Mouse (Mus musculus) mature B cell (primary cell): ENCODE results near the gene Ccdc70.
"Not testable (repeated sequence)": the region's sequence is repeated elsewhere in the genome, so short reads cannot be mapped to it uniquely, and the experiment has no call there.

ENCODE experiments used
- in situ Hi-C: fragments of 300-500 bp; cut with MboI; formaldehyde crosslinking; loops from 2 replicates; pipeline ENCODE4 v1.14.3; 2019

Ccdc70 gene

DNA sequence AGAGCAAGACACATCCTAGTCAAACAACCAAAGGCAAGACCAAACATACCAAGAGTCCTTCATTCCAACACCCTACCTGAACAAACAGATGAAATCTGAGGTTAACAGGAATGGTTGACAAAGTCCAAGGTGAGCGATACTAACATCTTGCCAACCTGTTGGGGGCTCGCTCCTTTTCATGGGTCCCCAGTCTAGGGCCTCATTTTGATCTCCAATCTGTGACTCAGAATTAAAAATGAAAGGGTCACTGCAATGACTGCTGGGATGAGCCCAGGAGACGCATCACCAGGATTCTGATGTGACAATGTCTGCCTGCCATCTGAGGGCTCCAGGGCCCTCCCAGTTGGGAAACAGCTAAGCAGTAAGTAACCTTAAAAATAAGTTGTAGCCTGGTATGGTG lies at the start of gene Ccdc70:
TSS of gene Ccdc70 (plus strand) at position 301 of the 400 bp plus-strand sequence.
- in situ Hi-C loops, result no loop called here

DNA sequence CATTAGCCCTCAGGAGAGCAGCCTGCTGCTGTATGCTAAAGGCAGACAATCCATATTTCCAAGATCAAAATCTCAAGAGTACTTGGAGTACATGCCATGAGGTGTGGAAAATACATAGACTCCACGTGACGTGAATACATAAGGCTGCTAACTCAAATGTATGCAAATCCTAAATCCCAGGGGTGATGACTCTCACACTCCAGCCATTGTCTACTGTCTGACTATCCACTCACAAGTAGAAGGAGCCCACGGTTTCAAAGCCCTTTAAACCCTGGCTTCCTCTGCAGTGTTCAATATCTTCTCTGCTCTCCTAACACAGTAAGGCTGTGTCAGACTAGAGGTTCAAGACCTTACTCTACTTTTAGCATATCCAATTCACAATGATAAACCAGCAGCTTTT lies 38.8 kb upstream of the Ccdc70 start:
- in situ Hi-C loops, result not testable (repeated sequence)

DNA sequence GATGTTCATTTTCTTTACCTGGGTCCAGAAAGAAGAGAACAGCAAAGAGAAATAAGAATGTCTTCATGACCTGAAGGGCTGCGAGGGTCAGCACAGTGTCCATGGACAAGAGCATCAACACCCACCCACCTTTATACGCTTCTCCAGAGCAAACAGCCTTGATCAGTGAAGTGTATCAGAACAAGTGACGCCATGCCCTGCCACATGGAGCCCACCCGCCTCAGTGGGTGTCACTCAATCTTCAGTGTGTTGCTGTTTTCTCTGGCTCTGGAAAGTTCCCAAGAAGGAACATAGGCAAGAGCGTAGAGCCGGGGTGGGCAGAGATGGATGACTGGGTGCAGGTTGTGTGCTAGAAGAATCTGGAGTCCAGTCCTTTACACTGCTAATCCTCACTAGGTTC lies 37.0 kb upstream of the Ccdc70 start, which contains the start of gene Defb15:
TSS of gene Defb15 (minus strand) at position 101 of the 400 bp plus-strand sequence.
- in situ Hi-C loops, result no loop called here

DNA sequence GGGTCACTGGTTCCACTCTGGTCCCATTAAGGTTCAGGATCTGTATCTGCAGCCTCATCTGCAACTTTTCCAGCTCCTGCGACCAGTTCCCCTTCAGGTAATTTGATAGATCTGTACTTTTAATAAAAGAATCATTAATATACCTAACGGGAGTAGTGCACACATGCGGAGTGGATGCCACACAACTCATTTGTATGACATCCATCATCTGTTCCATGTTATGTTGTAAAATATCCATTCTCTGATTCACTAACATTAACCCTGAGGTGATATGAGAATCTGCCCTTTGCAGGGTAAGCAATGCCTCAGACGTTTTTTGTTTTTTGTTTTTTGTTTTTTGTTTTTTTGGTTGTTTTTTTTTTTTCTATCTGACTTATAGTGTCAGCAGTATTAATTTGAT lies 31.5 kb upstream of the Ccdc70 start, which contains the start of gene Defb35:
TSS of gene Defb35 (plus strand) at position 301 of the 400 bp plus-strand sequence.
- in situ Hi-C loops, result not testable (repeated sequence)

DNA sequence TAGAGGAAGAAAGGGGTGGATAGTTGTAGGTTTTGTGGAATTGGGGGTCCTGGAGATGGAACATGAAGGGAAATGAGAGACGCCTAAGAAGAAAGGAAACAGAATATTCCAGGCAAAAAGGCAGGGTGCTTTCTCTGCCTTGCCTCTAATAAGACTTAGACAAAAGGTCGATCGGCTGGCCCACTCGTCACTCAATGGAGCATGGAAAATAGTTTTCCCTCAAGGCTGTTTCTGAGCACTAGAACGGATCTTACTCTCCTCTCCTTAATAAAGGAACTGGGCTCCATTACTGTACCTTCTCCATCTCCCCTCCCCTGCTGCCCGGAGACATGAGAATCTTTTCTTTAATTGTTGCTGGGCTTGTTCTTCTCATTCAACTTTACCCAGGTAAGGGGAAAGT lies 23.1 kb upstream of the Ccdc70 start, which contains the start of gene Defb13:
TSS of gene Defb13 (plus strand) at position 301 of the 400 bp plus-strand sequence.
- in situ Hi-C loops, result no loop called here

DNA sequence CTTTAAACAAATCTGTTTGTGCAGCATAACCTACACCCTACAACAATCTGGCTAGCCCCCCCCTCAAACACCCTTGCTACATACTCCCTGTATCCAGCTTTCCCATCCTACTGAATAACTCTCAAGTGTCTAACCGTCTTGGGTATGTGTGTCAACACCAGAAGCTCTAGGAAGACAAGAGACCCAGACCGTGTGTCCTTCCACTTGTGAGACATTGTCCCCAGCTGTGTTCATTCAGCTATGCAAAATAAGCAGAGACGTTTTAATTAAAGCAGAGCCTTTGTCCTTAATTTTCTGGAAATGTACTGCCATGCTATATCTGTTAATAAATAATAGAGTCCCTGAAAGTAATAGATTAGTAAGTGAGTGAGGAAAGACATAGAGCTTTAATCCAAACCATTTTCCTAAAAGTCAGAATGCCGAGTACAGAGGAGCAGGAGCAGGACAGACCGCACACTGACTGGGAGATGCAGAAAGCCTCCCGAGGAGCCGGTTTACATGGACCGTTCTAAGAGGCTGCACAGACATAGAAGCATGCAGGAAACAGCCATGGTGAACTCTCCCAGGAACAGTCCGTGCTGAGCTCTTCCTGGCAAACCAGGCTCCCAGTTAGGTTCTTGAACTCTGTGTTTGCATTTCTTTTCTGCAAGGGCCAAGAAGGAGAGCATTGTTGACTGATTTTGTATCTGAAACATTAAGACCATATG lies 22.1 kb upstream of the Ccdc70 start:
- in situ Hi-C loops, result no loop called here

DNA sequence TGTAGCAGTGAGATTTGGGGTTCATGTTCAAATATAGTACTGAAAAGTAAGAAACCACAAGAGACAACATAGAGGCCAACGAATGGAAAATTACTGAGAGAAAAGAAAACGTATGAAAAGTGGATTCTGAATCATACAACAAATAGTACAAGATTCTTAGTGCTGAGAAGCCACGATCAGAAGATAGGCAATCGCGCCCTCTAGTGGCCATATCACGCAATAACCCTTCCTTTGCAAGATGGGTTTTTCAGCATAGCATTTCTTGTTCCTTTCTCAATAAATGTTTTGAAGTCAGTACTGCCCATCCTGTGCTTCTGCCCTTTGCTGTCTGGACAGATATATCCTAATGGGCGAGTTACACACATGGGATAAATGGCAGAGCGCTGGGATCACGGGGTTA lies 14.3 kb upstream of the Ccdc70 start:
- in situ Hi-C loops, result no loop called here

DNA sequence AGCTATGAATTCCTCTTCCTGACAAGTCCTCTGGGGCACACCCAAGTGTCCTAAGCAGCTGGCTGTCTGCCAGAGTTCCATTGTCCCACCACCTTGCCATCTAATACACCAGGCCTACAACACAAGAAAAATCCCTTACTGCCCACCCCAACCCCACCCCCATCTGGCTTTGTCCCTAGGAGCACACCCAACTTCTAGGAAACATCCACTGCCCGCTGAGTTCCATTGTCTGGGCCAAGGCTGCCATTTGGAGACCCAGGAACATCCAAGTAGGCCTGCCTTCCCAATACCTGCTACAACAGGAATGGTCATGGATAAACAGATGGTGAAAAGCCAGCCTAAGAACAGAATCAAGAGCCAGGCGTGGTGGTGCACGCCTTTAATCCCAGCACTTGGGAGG lies 13.2 kb upstream of the Ccdc70 start:
- in situ Hi-C loops, result no loop called here

DNA sequence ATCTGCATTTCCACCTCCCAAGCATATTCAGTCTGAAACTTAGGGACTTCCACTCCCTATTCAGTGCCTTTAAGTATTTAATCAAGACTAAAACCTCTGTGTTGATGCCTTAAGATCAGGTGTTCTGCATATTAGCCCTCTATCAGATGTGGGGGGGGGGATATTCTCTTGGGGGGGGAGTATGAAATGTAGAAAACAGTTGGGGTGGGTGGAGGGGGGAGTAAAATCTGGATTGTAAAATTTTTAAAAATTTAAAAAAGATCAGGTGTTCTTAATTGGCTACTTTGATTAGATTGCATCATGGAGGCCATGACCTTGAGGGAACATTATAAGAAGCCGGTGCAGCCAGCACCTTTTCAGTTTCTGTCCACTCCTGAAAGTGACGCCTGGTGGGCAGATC lies 11.2 kb upstream of the Ccdc70 start, which contains the start of gene Fam90a1a:
TSS of gene Fam90a1a (plus strand) at position 301 of the 400 bp plus-strand sequence.
- in situ Hi-C loops, result no loop called here

DNA sequence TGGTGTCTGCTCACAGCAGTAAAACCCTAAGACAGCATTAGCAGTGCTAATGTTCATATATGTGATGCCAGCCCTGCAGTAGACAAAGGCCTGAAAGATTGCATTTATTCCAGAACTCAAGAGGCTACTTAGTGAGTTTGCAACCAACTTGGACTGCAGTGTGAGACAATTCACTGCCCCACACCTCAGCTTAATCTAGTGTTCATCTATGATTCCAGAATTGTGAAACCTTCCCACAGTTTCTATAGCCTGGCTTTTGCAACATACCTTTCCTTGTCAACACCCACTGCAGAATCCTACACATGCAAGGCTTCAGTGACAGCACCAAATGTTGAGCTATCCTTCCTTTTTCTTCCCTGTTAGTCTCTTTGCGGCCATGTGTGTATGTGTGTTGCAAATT lies 2.9 kb upstream of the Ccdc70 start:
- in situ Hi-C loops, result no loop called here

DNA sequence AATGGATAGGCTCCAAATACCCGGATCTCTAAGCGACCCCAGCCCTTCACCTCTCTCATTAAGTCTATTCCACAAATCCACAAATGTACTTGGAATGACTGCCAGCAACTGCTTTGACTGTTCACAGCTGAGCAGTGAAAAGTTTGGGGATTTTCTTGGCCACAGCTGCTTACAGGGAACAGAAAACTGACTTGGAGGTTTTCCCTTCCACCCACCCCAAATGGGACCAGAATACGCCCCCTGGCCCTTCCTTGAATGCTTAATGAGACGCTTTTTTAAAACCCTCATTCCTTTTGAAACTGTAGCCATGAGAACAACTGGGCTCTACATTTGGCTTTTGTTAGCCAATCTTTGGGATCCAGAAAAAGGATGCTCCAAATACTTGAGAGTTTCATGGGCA lies 8.6 kb downstream of the Ccdc70 start:
- in situ Hi-C loops, result no loop called here

DNA sequence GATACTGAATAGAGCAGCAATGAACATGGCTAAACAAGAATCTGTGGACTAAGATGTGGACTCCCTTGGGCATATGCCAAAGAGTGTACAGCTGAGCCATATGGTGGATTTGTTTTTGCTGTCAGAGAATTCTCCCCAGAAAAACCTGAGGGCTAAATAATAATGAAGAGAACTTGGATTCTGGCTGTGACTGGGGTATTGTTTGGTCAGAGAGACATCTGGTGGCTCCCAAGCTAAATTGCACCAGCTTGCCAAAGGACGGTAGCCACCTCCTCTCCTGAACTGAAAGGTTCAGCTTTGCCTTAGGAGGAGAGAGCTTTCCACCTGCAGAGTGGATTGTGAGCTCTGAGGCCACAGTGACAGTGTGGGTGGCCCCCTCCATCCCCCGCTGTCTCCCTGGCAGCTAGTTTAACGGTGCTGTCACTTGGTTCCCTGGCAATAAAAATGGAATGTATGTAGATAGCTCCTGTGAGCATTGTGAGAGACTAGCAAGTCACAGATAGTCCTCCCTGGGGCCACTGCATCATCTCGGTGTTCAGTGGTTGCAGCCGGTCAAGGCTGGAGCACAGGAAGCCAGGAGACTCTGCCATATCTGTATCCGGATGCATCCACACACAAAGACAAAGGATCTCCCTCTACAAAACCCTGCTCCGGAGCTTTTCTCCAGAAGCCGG lies 12.2 kb downstream of the Ccdc70 start:
- in situ Hi-C loops, result no loop called here

DNA sequence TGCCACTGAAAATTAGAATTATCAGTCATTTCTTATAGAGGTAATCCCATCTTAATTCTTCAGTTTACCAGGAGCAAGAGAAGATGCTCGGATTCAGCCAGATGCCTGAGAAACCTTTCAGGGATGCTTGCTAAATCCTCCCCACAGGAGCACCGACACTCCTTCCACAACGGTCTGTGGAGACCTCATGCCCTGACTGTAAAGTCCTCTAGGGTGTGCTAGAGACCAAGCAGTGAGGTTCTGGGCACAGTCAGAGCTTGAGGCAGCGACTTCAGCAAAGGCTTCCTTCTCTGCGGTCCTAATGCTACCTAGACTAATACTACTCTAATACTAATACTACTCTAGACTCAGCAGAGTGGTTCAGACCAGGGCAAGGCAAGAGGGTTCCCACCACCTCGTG lies 22.6 kb downstream of the Ccdc70 start:
- in situ Hi-C loops, result no loop called here

DNA sequence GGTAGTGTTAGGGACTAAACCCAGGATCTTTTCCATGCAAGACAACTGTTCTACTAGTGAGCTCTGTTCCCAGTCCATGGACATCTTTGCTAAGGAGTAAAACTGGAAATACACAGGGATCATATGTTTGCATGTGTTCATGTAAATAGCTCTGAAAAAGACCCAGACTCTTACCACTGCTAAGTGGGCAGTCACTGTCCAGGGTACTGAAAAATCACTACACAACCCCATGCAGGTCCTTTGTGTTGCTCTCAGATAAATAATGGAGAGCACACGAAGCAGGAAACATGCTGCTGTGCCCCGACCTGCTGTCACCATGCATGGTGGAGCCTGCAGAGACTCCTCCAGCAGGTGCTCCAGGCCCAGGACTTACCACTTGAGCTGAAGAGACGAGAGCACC lies 25.6 kb downstream of the Ccdc70 start:
- in situ Hi-C loops, result no loop called here

DNA sequence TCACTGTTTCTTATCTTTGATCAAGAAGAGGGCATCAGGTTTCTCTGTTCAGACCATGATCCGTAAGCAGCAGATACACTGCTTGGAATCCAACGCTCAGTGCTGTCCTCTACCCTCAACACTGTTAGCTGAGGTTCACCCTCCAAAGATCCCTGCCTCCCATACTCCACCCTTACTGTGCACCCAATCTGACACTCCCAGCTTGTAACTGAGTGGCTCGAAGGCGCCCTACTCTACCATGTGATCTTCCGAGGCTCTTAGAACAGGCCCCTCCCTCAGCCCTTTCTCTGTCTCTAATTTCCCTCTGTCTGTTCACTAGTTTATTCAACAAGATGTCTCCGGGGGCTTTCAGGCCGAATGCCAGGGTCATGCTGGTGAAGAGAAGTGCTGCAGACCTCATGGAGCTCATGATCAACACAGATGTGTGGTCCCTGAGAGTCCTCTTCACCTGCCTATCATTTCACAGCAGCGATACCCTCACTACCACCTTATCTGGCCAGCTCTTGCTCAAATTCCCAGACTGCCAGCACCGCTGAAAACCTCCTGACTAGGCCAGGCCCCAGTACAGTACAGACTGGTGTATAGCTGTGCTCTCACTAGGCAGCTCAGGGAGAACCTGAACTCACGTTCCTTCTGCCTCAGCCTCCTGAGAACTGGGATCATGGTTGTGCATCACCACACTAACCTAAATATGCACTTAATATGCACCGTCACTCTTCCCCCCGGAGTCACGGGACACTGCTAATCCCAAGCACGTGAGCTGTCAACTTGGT lies 35.4 kb downstream of the Ccdc70 start:
- in situ Hi-C loops, result no loop called here

DNA sequence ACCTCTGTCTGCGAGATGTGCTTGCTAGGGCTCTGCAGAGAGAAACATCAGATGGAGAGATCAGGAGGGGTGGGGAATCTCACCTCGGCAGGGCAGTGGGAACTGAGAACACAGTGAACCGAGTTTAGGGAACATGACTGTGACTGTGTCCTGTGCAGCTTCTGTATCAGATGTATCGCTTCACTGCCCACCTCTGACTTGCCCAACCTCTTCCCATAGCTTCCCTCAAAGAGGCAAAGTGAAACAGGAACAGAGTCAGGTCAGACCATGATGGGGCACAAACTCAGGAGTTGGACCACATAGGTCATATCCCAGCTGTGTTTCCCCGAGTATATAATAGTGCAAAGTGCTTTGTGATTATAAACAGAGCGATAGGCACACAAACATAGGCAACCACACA lies 36.8 kb downstream of the Ccdc70 start:
- in situ Hi-C loops, result no loop called here

DNA sequence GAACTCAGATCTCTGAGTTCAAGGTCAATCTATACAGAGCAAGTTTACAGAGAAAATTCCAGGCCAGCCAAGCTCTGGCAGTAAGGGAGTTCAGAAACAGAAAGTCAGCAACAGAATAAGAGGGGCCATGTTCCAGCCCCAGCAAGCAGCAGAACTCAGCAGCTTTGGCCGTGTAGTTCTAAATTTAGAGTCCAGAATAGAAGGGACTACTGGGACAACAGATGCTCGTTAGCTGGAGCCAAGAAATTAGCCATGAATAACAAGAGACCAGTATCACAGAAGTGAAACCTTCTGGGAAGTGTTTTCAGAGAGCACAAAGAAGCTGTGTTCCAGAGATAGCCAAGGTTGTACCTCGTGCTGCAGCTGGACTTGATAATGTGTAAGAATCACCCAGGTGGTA lies 39.8 kb downstream of the Ccdc70 start:
- in situ Hi-C loops, result no loop called here

DNA sequence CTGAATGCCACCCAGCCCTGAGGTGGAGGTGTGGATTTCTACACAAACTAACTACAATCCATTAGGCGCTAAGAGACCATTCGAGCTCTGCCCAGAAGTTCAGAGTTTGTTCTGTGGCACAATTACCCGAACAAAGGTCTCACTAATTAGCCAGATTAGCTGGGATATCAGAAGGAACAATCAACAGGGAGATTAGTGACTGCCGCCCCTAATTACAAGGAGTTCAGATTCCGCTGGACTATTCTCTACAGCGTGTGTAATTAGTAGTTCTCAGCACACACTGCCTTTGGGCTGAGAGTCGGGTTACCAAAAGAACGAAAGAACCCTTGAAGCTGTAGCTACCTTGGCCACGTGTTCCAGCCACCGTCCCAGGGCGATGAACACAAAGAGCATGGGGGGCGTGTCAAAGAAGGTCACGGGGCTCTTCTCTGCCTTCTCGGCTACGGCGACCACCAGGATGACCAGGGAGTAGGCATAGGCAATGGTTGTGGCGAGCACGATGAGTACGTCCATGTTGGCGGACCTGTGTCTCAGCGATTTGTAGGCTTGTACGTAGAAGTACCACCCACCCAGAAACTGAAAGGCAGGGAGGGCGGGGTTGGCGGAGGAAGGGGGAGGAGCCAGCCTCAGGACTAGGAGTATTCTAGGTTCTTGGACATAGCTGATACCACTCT lies 43.6 kb downstream of the Ccdc70 start:
- in situ Hi-C loops, result no loop called here

DNA sequence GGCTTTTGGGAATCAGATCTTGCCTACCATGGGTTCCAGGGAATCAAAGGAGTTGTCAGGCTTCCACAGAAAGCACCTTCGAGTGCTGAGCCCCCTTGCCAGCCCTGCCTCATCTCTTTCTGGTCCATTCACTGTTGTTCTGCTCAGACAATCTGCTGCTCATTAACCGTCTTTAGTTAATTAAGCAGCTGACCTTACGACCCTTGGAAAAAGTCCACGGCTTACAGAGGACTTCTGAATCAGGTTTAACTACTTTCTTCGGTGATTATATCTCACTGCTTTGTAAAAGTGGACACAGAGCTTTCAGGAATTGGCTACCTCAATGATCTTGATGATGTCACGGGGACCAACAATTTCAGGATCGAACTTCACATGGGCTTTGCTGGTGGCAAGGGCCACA lies 48.2 kb downstream of the Ccdc70 start:
- in situ Hi-C loops, result no loop called here

DNA sequence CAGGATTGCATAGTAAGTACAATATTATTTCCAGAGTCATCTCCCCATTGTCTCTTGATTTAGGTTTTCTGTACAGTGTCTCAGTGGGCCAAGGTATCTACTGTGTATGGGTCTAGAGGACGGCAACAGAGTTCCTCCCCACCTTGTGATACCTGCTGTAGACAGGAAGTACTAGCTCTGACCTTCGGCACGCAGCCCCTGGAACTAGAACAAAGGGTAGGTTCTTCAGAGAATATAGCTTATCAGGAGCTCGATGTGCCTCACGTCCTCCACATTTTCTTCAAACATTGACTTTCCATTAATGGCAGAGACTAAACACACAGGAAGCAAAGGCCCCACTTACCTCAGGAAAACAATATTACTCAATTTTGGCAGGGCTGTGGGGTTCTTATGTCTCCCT lies 49.9 kb downstream of the Ccdc70 start:
- in situ Hi-C loops, result no loop called here

DNA sequence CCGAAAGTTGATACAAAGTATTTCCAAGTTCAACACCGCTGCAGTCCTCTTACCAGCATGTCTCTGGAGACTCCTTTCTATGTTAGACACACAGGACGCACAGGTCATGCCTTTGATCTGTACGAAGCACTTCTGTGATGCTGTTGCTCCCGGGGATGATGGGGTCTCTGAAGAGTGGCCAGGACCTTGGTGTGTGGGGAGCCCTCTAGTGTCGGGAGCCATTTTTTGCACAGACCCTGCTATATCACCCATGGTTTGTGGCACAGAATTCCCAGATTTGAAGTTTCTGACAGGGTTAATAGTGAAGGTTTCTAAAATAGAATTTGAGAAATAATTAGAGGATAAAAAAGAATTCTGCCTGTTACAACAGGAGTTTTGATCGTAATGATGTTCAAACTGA lies 52.7 kb downstream of the Ccdc70 start:
- in situ Hi-C loops, result no loop called here
